ENCODE assay signal across 19 mouse cellular contexts in the genomic region with DNA sequence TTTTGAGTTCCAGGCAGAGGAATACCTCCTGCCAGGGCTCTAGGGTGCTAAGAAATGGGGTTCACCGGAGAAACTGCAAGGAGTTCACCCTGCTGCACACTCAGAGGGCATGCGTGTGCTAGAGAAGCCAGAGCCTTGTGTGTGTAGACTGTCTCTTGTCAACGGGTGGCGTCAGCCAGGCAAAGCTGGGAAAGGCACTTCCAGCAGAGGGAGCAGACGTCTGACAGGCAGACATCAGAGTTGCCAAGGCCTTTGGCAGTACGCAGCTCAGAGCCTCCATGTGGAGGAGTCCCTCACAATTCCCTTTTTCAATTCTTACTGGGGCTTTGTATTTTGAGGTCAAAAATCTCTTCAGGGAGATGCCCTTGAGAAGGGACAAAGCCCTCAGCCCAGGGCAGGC. TPM values are rescaled to one million over a fixed set of nuclear protein-coding genes. Genes with fewer than 3 reads are reported as not detected.
DNase-seq lines count a peak whose midpoint lies in the region; ATAC-seq and TF ChIP-seq lines count a peak whose summit lies in the region.
"Had no signal": no experiment of that assay in that cellular context is flagged by ENCODE, and none has a peak within 500 bp of the region (broad histone marks: within the 10 kb centered on the region; RNA-seq: fewer than 3 reads in every experiment).

No protein-coding gene starts in this region.

- H3K36me3 ChIP-seq in forebrain, embryonic 16.5 days (ENCODE audit: control insufficient read depth, insufficient read depth), result peaks cover 8% of the 10 kb centered on the region
- H3K36me3 ChIP-seq in forebrain, embryonic 15.5 days, result peaks cover 40% of the 10 kb centered on the region
- H3K36me3 ChIP-seq in ES-Bruce4 (ENCODE audit: control insufficient read depth, insufficient read depth, low read length, poor library complexity, severe bottlenecking), result peaks cover 67% of the 10 kb centered on the region
- H3K36me3 ChIP-seq in stomach, postnatal 0 days (ENCODE audit: control insufficient read depth, insufficient read depth, low read length), result peaks cover 14% of the 10 kb centered on the region; the same call in 1 of the 2 replicates

- H3K27me3 ChIP-seq in forebrain, embryonic 16.5 days (replicated peaks; ENCODE audit: control insufficient read depth, insufficient read depth, low read length), result no peaks in the 10 kb centered on the region
- no peaks in the 10 kb centered on the region for H3K27me3 ChIP-seq in forebrain, embryonic 15.5 days
- H3K27me3 ChIP-seq in ES-Bruce4 (ENCODE audit: control insufficient read depth, insufficient read depth, low read length, poor library complexity, severe bottlenecking), result no peaks in the 10 kb centered on the region
- no peaks in the 10 kb centered on the region for H3K27me3 ChIP-seq in stomach, postnatal 0 days (ENCODE audit: control insufficient read depth, insufficient read depth, low read length)
- H3K27me3 ChIP-seq: embryonic facial prominence, embryonic 12.5 days; forebrain, embryonic 13.5 days; heart, embryonic 12.5 days; hindbrain, embryonic 15.5 days; Patski had no signal

- no peak overlapping the region for H3K4me2 ChIP-seq in forebrain, embryonic 16.5 days (ENCODE audit: low read length)
- no peak overlapping the region for H3K4me2 ChIP-seq in forebrain, embryonic 15.5 days (replicated peaks)
- no peak overlapping the region for H3K4me2 ChIP-seq in stomach, postnatal 0 days (replicated peaks; ENCODE audit: low read depth)
- H3K4me2 ChIP-seq: embryonic facial prominence, embryonic 12.5 days; forebrain, embryonic 13.5 days; heart, embryonic 12.5 days; hindbrain, embryonic 15.5 days had no signal

- TF ChIP-seq EP300 in ES-Bruce4 (IDR thresholded peaks at IDR 0.05; ENCODE audit: insufficient read depth, low read depth, low read length), result no peak
- TF ChIP-seq EP300 in stomach, postnatal 0 days (optimal IDR thresholded peaks at IDR 0.05), result no peak

- H3K9ac ChIP-seq in forebrain, embryonic 16.5 days (replicated peaks; ENCODE audit: low read depth, low read length), result no peak overlapping the region
- H3K9ac ChIP-seq in forebrain, embryonic 15.5 days (replicated peaks), result no peak overlapping the region
- no peak overlapping the region for H3K9ac ChIP-seq in ES-Bruce4 (ENCODE audit: low read depth, poor library complexity, severe bottlenecking)
- no peak overlapping the region for H3K9ac ChIP-seq in stomach, postnatal 0 days (ENCODE audit: low read length)
- H3K9ac ChIP-seq: embryonic facial prominence, embryonic 12.5 days; forebrain, embryonic 13.5 days; heart, embryonic 12.5 days; hindbrain, embryonic 15.5 days had no signal

- no peak overlapping the region for H3K27ac ChIP-seq in forebrain, embryonic 16.5 days (ENCODE audit: low read length)
- no peak overlapping the region for H3K27ac ChIP-seq in forebrain, embryonic 15.5 days (replicated peaks)
- H3K27ac ChIP-seq in ES-Bruce4 (ENCODE audit: insufficient read depth, low read length), result 0 out of 2 replicates have a peak overlapping the region, but pooled peaks have one; percentile 7
- H3K27ac ChIP-seq in stomach, postnatal 0 days (replicated peaks), result no peak overlapping the region
- H3K27ac ChIP-seq: embryonic facial prominence, embryonic 12.5 days; forebrain, embryonic 13.5 days; gastrocnemius, adult 2 months; hindbrain, embryonic 15.5 days had no signal

- 72% methylated on average over 6 of the region's 6 CpGs for WGBS in forebrain, embryonic 16.5 days
- WGBS in forebrain, embryonic 15.5 days, result 60% methylated on average over 6 of the region's 6 CpGs
- 78% methylated on average over 6 of the region's 6 CpGs for WGBS in stomach, postnatal 0 days

- H3K9me3 ChIP-seq in forebrain, embryonic 16.5 days (ENCODE audit: control insufficient read depth, low read length), result no peaks in the 10 kb centered on the region
- H3K9me3 ChIP-seq in forebrain, embryonic 15.5 days, result no peaks in the 10 kb centered on the region
- H3K9me3 ChIP-seq in ES-Bruce4 (replicated peaks; ENCODE audit: control insufficient read depth, insufficient read depth, low read length, poor library complexity, severe bottlenecking), result no peaks in the 10 kb centered on the region
- no peaks in the 10 kb centered on the region for H3K9me3 ChIP-seq in stomach, postnatal 0 days (ENCODE audit: control insufficient read depth, low read length)
- H3K9me3 ChIP-seq: embryonic facial prominence, embryonic 12.5 days; forebrain, embryonic 13.5 days; heart, embryonic 12.5 days; hindbrain, embryonic 15.5 days had no signal

- TF ChIP-seq POLR2A in ES-Bruce4 (IDR thresholded peaks at IDR 0.05; ENCODE audit: insufficient read depth, low read length), result no peak

- peaks cover under 1% of the 10 kb centered on the region; the same call in 1 of the 2 replicates for H3K4me1 ChIP-seq in forebrain, embryonic 16.5 days (replicated peaks; ENCODE audit: control insufficient read depth, insufficient read depth, low read length)
- H3K4me1 ChIP-seq in forebrain, embryonic 15.5 days, result peaks cover under 1% of the 10 kb centered on the region
- H3K4me1 ChIP-seq in ES-Bruce4 (ENCODE audit: control insufficient read depth, insufficient read depth, low read length), result no peaks in the 10 kb centered on the region
- no peaks in the 10 kb centered on the region; the same call in 1 of the 2 replicates for H3K4me1 ChIP-seq in stomach, postnatal 0 days (replicated peaks; ENCODE audit: control insufficient read depth, insufficient read depth)

- peak; percentile 43 to 62 for DNase-seq in cerebellum, postnatal 10 days
- DNase-seq in cerebellum, adult 11 months, result no peak
- DNase-seq in stomach, postnatal 0 days (ENCODE audit: low spot score), result no peak
- no peak for DNase-seq in heart, postnatal 4 days
- DNase-seq: adrenal gland, adult 2 months; adrenal gland, postnatal 25 days; B cell, adult 2 months; cerebellum, adult 9-10 months; gastrocnemius, adult 2 months; gastrocnemius, postnatal 25 days had no signal

- no peak overlapping the region for H3K4me3 ChIP-seq in forebrain, embryonic 16.5 days (replicated peaks; ENCODE audit: low read length)
- no peak overlapping the region for H3K4me3 ChIP-seq in forebrain, embryonic 15.5 days
- no peak overlapping the region for H3K4me3 ChIP-seq in ES-Bruce4 (ENCODE audit: low read depth, low read length)
- no peak overlapping the region for H3K4me3 ChIP-seq in stomach, postnatal 0 days (ENCODE audit: low read depth, low read length)
- H3K4me3 ChIP-seq: embryonic facial prominence, embryonic 12.5 days; forebrain, embryonic 13.5 days; gastrocnemius, adult 2 months; heart, embryonic 12.5 days; hindbrain, embryonic 15.5 days had no signal

- ATAC-seq in forebrain, embryonic 16.5 days, result 0 out of 2 replicates have a peak, but pooled peaks have one; percentile 26
- no peak for ATAC-seq in forebrain, embryonic 15.5 days (replicated peaks)
- ATAC-seq in stomach, postnatal 0 days (ENCODE audit: low FRiP score, low TSS enrichment), result no peak
- ATAC-seq: CD4-positive, CD25-positive, alpha-beta regulatory T cell, adult 4 months; forebrain, embryonic 13.5 days had no signal

- peak; percentile 31 for TF ChIP-seq CTCF in ES-Bruce4 (IDR thresholded peaks at IDR 0.05; ENCODE audit: low read depth, low read length)
- peak; percentile 17; the same call in 1 of the 2 replicates for TF ChIP-seq CTCF in stomach, postnatal 0 days (IDR thresholded peaks at IDR 0.05; ENCODE audit: low read depth)

RNA-seq across cellular contexts. Expression of gene Zfp64, which starts 6.9 kb away (rescaled TPM):
- polyA plus RNA-seq in forebrain, embryonic 16.5 days (2015; fragmentation: Nextera tagmentation; extraction: Ambion mirVana), result 32.7 and 33.3 TPM in 2 replicates
- polyA plus RNA-seq in forebrain, embryonic 15.5 days (2015; fragmentation: Nextera tagmentation; extraction: Ambion mirVana), result 30.5 and 31.6 TPM in 2 replicates
- polyA plus RNA-seq in ES-Bruce4 (2011; ENCODE audit: insufficient read depth, insufficient read length, low read depth, missing spikeins), result 35.9 and 37.7 TPM in 2 replicates
- 28.0 and 29.8 TPM in 2 replicates for polyA plus RNA-seq in stomach, postnatal 0 days (2015; fragmentation: Nextera tagmentation; extraction: Ambion mirVana)
- total RNA-seq in heart, postnatal 4 days (2021), result 10 to 100 TPM; 12.2 to 13.3 TPM

Comparison
In these comparisons a context has a peak if more than half of its experiments do, and no peak if none do; other contexts are left out.
1. DNase-seq: peak in cerebellum, postnatal 10 days (2 of 2); none in cerebellum, adult 11 months (single experiment), stomach, postnatal 0 days (single experiment) and heart, postnatal 4 days (single experiment).